Mouse (Mus musculus) layer of hippocampus, adult 9-10 months (tissue): Measurements from ENCODE around the gene Plekho2.

ENCODE experiments used
- DNase-seq: peaks from one replicate; pipeline ENCODE4 v3.0.0; 2022; ENCODE audit warnings: low spot score

Plekho2 gene

GRCm38 (mm10) chr9:65529659-65530058 is 50.2 kb downstream of the Plekho2 start:
- no peak for DNase-seq

GRCm38 (mm10) chr9:65528417-65529038 is 51.3 kb downstream of the Plekho2 start:
- DNase-seq, result no peak

- no peak for DNase-seq
Observed at GRCm38 (mm10) chr9:65525445-65526195, 54.2 kb downstream of the Plekho2 start.

GRCm38 (mm10) chr9:65523611-65524364 is 56.1 kb downstream of the Plekho2 start:
- peak; percentile 89 for DNase-seq

GRCm38 (mm10) chr9:65520505-65520876 is 59.3 kb downstream of the Plekho2 start:
- no peak for DNase-seq

GRCm38 (mm10) chr9:65519807-65520504 is 59.9 kb downstream of the Plekho2 start, which contains the start of gene Ankdd1a:
TSS of gene Ankdd1a (minus strand) at chr9:65520193.
- DNase-seq, result no peak

- no peak for DNase-seq
Observed at GRCm38 (mm10) chr9:65514851-65515261, 65.0 kb downstream of the Plekho2 start.

GRCm38 (mm10) chr9:65514431-65514830 is 65.4 kb downstream of the Plekho2 start:
- no peak for DNase-seq

- DNase-seq, result no peak
Observed at GRCm38 (mm10) chr9:65512520-65512919, 67.3 kb downstream of the Plekho2 start.

- no peak for DNase-seq
Observed at GRCm38 (mm10) chr9:65508449-65508848, 71.4 kb downstream of the Plekho2 start.

- DNase-seq, result no peak
Observed at GRCm38 (mm10) chr9:65502721-65503505, 76.9 kb downstream of the Plekho2 start.
